Mouse (Mus musculus): ENCODE measurements around the gene Nktr. TPM values are rescaled to one million over a fixed set of nuclear protein-coding genes. Genes with fewer than 3 reads are reported as not detected.

Gene Nktr
- polyA plus RNA-seq, 1 experiment from 2014 or later = 69.0 TPM

DNA sequence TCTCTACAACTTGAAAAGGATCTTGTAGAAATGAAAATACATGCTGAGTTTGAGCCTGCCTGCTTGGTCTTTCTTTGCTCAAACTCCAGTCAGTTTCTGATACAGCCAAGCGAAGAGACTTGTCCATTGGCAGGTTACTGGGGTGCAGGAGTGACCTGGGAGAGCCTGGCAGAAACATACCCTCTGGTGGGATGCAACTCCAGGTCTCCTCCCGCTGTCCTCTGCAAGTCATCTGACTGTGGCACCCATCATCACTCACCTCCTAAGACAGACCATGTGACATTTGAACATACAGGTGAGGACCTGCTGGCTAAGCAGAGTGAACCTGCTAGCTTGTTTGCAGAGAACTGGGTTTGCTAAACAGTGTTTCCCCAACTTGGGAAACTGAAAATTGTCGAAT is 37.8 kb downstream of the Nktr start:
- no peak for ATAC-seq
- Histone ChIP-seq H3K27me3 (no peaks in the 10 kb centered on the region), H3K27ac (no peak overlapping the region), H3K4me3 (replicated peaks) (no peak overlapping the region), H3K9me3 (no peaks in the 10 kb centered on the region), H3K4me1 (replicated peaks) (peaks cover 33% of the 10 kb centered on the region), H3K9ac (replicated peaks) (no peak overlapping the region), H3K36me3 (peaks cover 52% of the 10 kb centered on the region), H3K4me2 (replicated peaks) (no peak overlapping the region)
- WGBS = 91% methylated on average over 3 of the region's 3 CpGs

DNA sequence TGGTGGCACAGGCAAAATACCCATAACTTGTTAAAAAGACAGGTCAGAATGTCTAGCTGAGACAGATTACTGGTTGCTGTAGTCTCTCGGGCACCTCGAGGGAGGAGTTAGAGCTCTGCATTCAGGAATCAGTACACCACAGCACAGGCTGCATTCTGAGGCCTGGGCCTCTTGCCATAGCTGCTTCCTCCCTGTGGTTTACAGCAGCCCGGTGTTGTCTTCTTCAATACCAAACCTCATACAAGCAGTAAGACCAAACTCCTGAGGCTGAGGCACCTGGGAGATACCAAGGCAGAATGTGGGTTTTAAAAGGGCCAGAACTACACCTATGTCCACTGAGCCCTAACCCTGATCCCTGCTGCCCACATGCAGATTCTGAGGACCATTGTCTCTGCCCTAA is 38.5 kb downstream of the Nktr start:
- Histone ChIP-seq H3K4me2 (replicated peaks) (no peak overlapping the region), H3K9me3 (no peaks in the 10 kb centered on the region), H3K36me3 (peaks cover 48% of the 10 kb centered on the region), H3K4me1 (replicated peaks) (peaks cover 37% of the 10 kb centered on the region), H3K9ac (replicated peaks) (no peak overlapping the region), H3K4me3 (replicated peaks) (no peak overlapping the region), H3K27me3 (no peaks in the 10 kb centered on the region), H3K27ac (no peak overlapping the region)
- 75% methylated on average over 3 of the region's 3 CpGs for WGBS
- ATAC-seq = no peak

DNA sequence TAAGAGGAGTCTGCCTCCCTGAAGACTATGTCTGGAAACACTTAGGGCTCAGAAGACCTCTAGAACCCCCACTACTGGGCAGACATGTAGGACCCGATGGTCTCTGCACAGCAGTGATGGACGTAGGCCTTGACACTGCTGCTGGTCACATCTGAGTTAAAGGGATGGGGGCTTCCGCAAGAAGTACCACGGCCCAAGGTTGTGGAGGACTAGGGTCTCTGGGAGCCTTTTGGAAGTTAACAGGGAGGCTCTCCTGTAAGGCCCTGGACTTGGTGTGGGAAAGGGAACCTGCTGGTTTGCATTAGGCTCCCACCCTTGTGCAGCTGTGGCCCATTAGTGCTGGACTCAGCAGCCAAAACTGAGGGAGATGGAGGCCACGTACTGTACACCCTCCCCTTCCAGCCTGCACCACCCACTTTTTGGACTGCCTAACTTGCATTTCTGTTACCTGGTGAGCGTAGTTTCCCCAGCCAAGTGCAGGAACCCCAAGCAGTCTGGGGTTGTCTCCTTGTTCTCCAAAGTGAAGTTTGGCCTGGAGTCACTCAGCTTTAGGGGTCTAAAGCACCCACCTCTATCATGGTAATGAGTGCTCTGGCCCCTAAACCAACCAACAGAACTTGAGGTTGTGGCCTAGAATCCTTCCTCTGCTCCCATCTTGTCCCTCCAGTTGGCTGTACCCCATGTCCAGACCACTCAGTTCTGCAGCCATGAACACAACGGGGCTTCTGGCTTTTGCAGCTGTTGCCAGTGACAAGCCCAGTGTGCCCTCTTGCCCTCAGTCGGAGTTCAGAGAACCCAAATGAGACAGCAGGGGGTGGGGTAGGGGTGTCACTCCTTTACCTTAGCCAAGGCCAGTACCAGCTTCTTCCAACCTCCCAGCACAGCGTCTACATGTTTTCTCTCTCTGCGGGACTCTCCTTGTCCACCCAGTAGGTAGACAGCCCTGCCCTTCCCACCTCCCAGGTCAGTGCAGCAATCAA is 39.2 kb downstream of the Nktr start:
- Histone ChIP-seq H3K4me2 (replicated peaks) (peak overlapping the region; percentile 96), H3K4me3 (replicated peaks) (peak overlapping the region; percentile 80), H3K4me1 (replicated peaks) (peaks cover 37% of the 10 kb centered on the region), H3K9me3 (no peaks in the 10 kb centered on the region), H3K27ac (peak overlapping the region; percentile 81), H3K9ac (replicated peaks) (peak overlapping the region; percentile 93), H3K36me3 (peaks cover 50% of the 10 kb centered on the region), H3K27me3 (no peaks in the 10 kb centered on the region)
- 57% methylated on average over 10 of the region's 10 CpGs for WGBS
- no peak for ATAC-seq

DNA sequence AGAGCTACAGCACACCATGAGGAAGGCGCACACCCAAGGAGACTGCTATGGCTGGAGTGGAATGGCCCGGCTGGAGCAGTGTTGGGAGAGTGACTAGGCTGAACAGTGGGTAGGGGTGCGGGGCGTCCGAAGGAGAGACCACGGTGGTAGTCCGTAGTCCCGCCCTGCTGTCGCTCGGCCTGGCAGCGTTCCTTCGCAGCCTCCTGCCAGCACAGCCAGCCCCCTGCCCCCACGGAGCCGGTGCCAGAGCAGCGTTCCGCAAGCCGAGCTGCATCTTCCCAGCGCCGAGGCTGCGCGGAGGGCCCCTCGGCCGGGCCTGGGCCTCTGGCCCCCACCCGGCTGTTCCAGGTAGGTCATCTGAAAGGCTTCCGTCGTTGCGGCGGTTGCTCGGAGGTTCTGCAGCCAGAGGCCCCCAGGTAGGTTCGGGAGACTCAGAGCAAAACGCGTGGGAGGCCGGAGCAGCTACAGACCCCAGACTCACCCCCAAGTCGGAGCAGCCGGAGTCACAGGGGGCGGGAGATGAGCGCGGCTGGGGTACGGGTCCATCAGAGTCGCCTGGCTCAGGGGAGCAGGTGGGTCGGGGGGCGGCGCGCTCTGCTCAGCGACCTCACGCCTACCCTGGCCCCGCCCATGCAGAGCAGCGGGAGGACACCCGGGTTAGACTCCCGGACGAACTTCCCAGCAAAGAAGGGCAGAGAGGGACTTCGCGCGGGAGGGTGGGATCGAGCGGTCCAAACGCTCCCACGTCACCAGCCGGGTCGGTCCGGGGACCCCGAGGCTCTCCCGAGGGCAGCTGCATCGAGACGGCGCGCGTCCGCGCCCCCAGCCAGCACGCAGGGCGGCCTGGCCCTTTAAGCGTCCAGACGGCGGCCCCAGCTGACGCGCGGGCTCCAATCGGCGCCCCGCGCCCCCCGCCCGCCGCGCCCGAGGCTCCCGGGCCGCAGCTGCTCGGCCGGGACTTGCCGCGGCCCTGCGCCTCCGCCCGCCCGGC is 40.4 kb downstream of the Nktr start, which contains the start of gene Zfp651:
Gene Zfp651, plus strand, starts transcription at position 240 of the 991 bp plus-strand sequence.
- Histone ChIP-seq H3K4me3 (replicated peaks) (peak within 1 kb of the TSS; percentile 80), H3K27me3 (no peaks in the 10 kb centered on the region), H3K4me2 (replicated peaks) (peak within 1 kb of the TSS; percentile 96), H3K9me3 (no peaks in the 10 kb centered on the region), H3K36me3 (peaks cover 51% of the 10 kb centered on the region), H3K9ac (replicated peaks) (peak within 1 kb of the TSS; percentile 93), H3K4me1 (replicated peaks) (peaks cover 37% of the 10 kb centered on the region), H3K27ac (peak within 1 kb of the TSS; percentile 81)
- ATAC-seq = peak; percentile 78
- under 1% methylated on average over 87 of the region's 97 CpGs for WGBS

DNA sequence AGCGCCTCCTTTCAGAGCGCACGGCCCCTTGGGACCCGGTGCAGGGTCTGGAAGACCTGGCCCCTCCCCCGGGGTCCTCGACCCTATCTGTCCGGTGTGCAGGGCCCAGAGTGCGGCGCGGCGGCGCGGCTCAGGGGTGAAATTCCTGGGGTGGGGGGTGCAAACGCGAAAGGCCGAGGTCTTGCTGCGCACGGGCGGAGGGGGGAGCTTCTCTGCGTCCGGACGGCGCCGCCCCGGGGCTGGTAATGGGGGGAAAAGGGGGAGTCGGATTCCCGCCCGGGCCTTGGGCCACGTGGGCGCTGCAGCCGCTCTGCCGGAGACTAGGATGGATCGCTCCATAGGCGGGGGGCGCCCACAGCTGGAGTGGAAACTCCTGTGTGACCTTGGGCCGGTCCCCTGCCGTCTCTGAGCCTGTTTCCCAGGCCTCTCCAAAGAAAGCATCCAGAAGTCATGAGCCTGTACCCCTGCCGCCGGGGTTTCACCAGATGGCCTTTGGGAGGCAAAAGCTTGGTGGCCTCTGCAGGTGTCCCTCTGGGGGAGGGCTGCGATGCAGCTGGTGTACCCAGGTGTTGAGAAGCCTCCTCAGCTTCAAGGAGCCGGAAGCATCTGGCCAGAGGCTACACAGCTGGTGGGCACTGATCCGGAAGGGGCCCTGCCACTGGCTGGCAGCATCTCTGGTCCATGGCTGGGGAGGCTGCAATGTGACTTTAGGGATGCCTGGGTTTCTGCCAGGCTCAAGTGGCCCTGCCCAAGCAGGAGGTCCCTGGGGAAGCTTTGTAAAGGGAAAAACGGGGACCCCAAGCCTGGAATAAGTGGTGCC is 41.5 kb downstream of the Nktr start:
- no peaks in the 10 kb centered on the region for H3K27me3 ChIP-seq
- no peaks in the 10 kb centered on the region for H3K9me3 ChIP-seq
- ATAC-seq = peak; percentile 22
- peak overlapping the region; percentile 81 for H3K27ac ChIP-seq
- H3K4me2 ChIP-seq (replicated peaks) = peak overlapping the region; percentile 96
- WGBS = 1% methylated on average over 43 of the region's 43 CpGs
- H3K9ac ChIP-seq (replicated peaks) = peak overlapping the region; percentile 93
- H3K4me1 ChIP-seq (replicated peaks) = peaks cover 37% of the 10 kb centered on the region
- H3K36me3 ChIP-seq = peaks cover 51% of the 10 kb centered on the region
- H3K4me3 ChIP-seq (replicated peaks) = peak overlapping the region; percentile 80

DNA sequence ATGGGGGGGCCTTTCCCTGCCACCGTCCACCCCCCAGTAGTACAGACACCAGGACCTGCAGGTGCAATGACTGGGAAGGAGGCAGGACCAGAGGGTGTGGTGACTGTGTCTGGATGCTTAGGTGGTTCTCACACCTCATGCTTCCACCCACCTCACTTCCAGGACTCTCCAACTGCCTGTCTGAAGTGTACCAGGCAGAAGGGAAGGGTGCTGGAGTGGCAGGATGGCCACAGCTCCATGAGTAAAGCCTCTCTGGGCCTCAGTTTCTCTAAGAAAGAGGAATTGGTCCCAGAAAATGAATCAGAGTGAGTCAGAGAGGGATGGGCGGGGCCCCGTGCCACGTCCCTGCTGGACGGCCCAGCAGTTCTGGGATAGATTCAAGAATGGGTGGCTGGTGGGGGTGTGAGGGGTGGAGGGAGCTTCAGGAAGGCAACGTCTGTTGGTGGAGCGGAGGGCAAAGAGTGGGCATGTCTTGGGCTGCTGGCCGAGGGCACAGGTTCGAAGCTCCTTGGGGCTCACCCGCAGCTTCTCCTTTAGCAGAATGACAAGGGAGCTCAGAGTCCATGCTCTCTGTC is 42.2 kb downstream of the Nktr start:
- H3K4me1 ChIP-seq (replicated peaks) = peaks cover 37% of the 10 kb centered on the region
- peak overlapping the region; percentile 93 for H3K9ac ChIP-seq (replicated peaks)
- 65% methylated on average over 10 of the region's 10 CpGs for WGBS
- H3K4me2 ChIP-seq (replicated peaks) = peak overlapping the region; percentile 96
- peak overlapping the region; percentile 80 for H3K4me3 ChIP-seq (replicated peaks)
- no peak for ATAC-seq
- H3K9me3 ChIP-seq = no peaks in the 10 kb centered on the region
- H3K27ac ChIP-seq = no peak overlapping the region
- no peaks in the 10 kb centered on the region for H3K27me3 ChIP-seq
- peaks cover 54% of the 10 kb centered on the region for H3K36me3 ChIP-seq

DNA sequence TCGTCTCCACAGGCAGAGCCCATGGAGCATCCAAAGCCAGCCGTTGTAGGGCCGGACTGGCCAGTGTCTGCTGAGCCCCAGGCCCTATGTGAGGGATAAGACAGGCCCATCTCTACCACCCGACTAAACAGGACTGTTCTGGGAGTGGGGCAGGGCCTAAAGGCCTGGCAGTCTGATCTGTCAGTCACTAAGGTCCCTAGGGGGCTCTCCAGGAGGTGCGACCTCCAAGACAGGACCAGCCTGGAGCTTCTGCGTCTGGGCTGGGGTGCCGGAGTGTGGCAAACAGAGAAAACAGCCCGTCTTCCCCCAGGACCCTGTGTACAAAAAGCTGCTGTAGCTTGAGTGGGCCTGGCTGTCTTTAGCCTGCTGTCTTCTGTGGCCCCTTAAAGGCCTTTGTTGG is 42.8 kb downstream of the Nktr start:
- no peak overlapping the region for H3K27ac ChIP-seq
- no peak for ATAC-seq

DNA sequence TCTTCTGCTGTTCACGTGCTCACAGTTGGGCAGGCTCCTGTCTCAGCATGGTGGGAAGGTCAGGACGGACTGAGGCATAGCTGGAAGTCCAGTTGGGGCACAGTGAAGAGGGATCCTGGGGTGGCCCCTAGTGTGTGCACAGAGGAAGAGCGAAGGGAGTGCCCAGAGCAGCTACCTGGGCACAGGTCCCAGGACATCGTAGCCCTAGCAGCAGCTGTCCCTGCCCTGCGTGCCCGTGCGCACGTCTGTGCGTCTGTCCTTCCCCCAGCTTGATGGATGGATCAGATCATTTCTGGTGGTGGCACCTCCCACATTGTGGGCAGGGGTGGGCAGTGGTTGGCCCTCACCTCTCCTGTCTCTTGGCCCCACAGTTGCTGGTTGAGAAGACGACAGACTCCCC is 43.3 kb downstream of the Nktr start:
- WGBS = 89% methylated on average over 10 of the region's 10 CpGs
- H3K27ac ChIP-seq = no peak overlapping the region
- no peaks in the 10 kb centered on the region for H3K9me3 ChIP-seq
- H3K9ac ChIP-seq (replicated peaks) = no peak overlapping the region; the same call in 1 of the 2 replicates
- no peak overlapping the region for H3K4me2 ChIP-seq (replicated peaks)
- H3K27me3 ChIP-seq = no peaks in the 10 kb centered on the region
- H3K4me1 ChIP-seq (replicated peaks) = peaks cover 37% of the 10 kb centered on the region
- peaks cover 56% of the 10 kb centered on the region for H3K36me3 ChIP-seq
- ATAC-seq = no peak
- no peak overlapping the region for H3K4me3 ChIP-seq (replicated peaks)

More for the DNA sequence above, 42.8 kb downstream of the Nktr start:
- no peaks in the 10 kb centered on the region for H3K27me3 ChIP-seq
- H3K4me3 ChIP-seq (replicated peaks) = no peak overlapping the region
- H3K4me2 ChIP-seq (replicated peaks) = no peak overlapping the region
- peaks cover 56% of the 10 kb centered on the region for H3K36me3 ChIP-seq
- peak overlapping the region; percentile 93; the same call in 1 of the 2 replicates for H3K9ac ChIP-seq (replicated peaks)
- H3K9me3 ChIP-seq = no peaks in the 10 kb centered on the region
- 53% methylated on average over 8 of the region's 8 CpGs for WGBS
- peaks cover 37% of the 10 kb centered on the region for H3K4me1 ChIP-seq (replicated peaks)

DNA sequence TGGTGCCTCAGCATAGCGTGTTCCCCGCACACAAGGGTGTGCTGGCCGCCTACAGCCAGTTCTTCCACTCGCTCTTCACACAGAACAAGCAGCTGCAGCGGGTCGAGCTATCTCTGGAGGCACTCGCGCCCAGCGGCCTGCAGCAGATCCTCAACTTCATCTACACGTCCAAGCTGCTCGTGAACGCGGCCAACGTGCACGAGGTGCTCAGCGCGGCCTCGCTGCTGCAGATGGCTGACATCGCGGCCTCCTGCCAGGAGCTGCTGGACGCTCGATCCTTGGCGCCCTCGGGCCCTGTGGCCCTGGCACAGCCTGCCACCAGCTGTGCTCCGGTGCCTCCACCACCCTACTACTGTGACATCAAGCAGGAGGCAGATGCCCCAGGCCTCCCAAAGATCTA is 43.8 kb downstream of the Nktr start:
- Histone ChIP-seq H3K27ac (no peak overlapping the region), H3K9me3 (no peaks in the 10 kb centered on the region), H3K4me1 (replicated peaks) (peaks cover 32% of the 10 kb centered on the region), H3K4me2 (replicated peaks) (no peak overlapping the region), H3K36me3 (peaks cover 58% of the 10 kb centered on the region), H3K9ac (replicated peaks) (no peak overlapping the region), H3K27me3 (no peaks in the 10 kb centered on the region), H3K4me3 (replicated peaks) (no peak overlapping the region)
- ATAC-seq = no peak
- 88% methylated on average over 25 of the region's 25 CpGs for WGBS

DNA sequence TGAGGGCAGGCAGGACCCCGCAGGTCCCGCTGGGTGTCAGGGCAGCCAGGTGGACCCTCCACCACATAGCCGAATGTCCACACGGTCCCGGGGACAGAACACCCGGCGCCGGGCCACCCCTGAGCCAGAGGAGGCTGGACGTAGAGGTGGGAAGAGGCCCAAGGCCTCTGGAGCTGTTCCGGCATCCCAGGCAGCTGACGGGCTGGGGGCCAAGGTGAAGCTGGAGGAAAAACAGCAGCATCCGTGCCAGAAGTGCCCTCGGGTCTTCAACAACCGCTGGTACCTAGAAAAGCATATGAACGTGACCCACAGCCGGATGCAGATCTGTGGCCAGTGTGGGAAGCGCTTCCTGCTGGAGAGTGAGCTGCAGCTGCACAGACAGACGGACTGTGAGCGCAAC is 44.7 kb downstream of the Nktr start:
- Histone ChIP-seq H3K9ac (replicated peaks) (no peak overlapping the region), H3K27ac (no peak overlapping the region), H3K4me3 (replicated peaks) (no peak overlapping the region), H3K36me3 (peaks cover 65% of the 10 kb centered on the region), H3K4me2 (replicated peaks) (no peak overlapping the region), H3K9me3 (no peaks in the 10 kb centered on the region), H3K27me3 (no peaks in the 10 kb centered on the region), H3K4me1 (replicated peaks) (peaks cover 23% of the 10 kb centered on the region)
- 90% methylated on average over 19 of the region's 19 CpGs for WGBS
- no peak for ATAC-seq

Measured in midbrain, embryonic 13.5 days (tissue).